Mouse (Mus musculus) Patski (cell line): ENCODE measurements at regions not wholly inside any gene's neighbourhood (a gene's known extent, or its start where the extent isn't known, plus 50 kb on each side); places are given as distances from the start of the nearest gene placed in this dataset.

Experiments
- ATAC-seq: fragments of 100-300 bp; one replicate; pipeline ENCODE4 v1.8.0; 2021
- CTCF ChIA-PET: fragments of 350-600 bp; sonication (Branson Sonifier 250); formaldehyde crosslinking; loops from one replicate; lab custom pipeline; 2022; ENCODE audit warnings: inconsistent platforms; lab: Charles Lee
- POLR2A ChIA-PET: fragments of 350-600 bp; sonication (Branson Sonifier 250); formaldehyde crosslinking; loops from one replicate; lab custom pipeline; 2022; ENCODE audit warnings: antibody characterized with exemption, inconsistent platforms; lab: Charles Lee
- DNase-seq: peaks from one replicate; pipeline ENCODE4 v3.0.0-alpha.2; 2011; ENCODE audit warnings: low read depth, low spot score
- H3K27me3 ChIP-seq: fragments of 371-371 bp; one replicate; pipeline ENCODE4 v1.5.1; 2021
- CTCF ChIP-seq: fragments of 100-300 bp; IDR thresholded peaks from one replicate; pipeline ENCODE4 v1.5.1; 2021
- in situ Hi-C: fragments of 300-500 bp; cut with MboI; formaldehyde crosslinking; loops from 3 replicates; pipeline ENCODE4 v1.11.1; 2018; ENCODE audit warnings: low pct_unique_long_range_greater_than_20kb, mixed read lengths

DNA sequence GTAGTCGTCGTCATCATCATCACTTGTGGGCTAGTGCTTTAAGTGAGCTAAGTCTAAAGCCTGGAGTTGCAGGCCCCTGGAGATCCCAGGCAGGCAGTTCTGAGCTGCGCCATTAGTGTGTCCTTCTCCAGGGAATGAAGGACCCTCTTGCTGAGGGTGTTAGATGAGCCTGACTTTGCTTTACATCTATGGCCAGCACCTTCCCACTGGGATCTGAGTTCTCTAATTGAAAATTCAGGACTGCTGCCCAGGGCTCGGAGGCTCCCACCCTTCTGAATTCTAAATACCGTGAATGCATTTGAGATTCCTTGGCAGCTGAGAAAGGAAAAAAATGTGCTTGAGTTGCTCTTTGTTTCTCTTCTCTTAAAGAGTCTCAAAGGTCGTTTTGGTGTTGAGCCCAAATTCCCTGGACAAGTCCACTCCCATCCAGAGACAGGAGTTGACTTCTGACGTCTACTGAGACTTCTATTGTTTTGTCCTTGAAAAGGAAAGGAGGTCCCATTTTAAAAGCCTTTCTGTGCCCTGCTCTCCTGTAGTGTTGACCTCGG lies 335.9 kb downstream of the 1810013L24Rik start:
- DNase-seq (no peak), ATAC-seq (no peak)
- TF ChIP-seq CTCF: no peak
- POLR2A ChIA-PET: interaction anchor here (0.7 kb wide), 1 partner anchor 164 kb away, joined by 3 read pairs; no protein-coding TSS in a partner anchor
- no peaks in the 10 kb centered on the region for H3K27me3 ChIP-seq
- CTCF ChIA-PET: no interaction called here
- in situ Hi-C loops: no loop called here

DNA sequence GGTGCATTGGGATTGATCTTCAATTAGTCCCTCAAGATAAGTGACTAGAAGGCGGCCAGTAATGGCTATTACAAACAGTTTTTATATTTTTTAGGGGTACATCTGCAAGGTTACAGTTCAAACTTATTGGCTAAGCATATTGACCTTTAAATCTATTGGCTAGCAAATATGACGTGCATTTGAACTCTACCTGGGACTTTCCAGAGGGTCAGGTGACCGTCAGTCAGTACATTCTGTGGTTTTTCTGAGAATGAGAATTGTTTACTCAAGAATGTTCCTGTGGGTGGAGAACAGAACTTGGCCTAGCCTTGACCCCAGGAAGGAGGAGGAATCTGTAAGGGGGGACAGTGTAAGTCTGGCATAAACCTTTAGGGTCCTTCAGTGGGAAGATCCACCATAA lies 346.5 kb downstream of the 1810013L24Rik start:
- ATAC-seq: no peak
- in situ Hi-C loops: no loop called here
- POLR2A ChIA-PET: no interaction called here
- no peaks in the 10 kb centered on the region for H3K27me3 ChIP-seq
- CTCF ChIA-PET: no interaction called here
- TF ChIP-seq CTCF: no peak
- no peak for DNase-seq

DNA sequence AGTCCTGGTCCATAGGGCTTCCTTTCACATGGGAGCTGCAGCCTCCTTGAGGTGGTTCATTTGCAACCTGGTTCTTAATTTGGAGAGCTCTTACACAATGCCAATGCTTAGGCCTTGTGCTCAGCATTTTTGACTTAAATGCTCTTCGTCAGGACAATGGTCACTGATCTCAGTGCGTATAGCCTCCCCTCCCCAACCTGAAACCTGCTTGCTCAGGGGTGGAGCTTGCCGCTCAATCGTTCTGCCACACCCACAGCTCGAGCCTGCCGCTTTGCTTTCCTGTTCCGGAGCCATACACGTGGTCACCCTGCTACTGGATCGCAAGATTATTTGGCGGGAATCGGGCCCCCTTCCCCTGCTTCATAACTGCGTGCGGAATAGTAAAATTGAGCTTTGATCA lies 365.9 kb downstream of the 1810013L24Rik start:
- POLR2A ChIA-PET: no interaction called here
- ATAC-seq (no peak), DNase-seq (no peak)
- no peak for TF ChIP-seq CTCF
- CTCF ChIA-PET: no interaction called here
- in situ Hi-C loops: no loop called here
- no peaks in the 10 kb centered on the region for H3K27me3 ChIP-seq

DNA sequence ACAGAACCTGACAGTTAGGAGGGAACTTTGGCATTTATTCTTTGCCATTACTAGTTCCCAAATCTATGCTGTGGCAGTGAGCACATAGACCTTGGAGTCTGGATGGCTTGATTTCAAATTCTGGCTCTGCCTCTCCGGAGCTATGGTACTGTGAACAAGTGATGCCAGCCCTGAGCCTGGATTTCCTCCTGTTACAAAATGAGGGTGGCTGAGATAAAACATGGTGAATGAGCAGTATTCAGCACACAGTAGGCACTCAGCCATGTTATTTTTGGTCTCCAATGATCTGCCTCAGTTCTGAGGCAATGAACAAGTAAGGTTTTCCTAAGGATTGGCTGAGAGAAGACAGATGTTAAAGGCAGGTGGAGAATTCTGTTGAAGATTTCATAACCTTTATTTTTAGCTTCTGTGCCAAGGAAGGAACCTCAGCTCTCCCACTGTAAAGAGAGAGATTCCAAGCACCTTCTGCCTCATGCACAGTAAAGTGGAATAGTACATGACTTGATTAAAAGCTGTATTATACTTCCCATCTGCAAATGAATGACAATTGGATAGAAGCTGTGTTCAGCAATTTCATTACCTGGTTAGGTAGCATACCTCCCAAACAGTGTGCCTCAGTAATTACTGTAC lies 369.1 kb downstream of the 1810013L24Rik start:
- no peak for DNase-seq
- in situ Hi-C loops: no loop called here
- no peak for TF ChIP-seq CTCF
- ChIA-PET CTCF (no interaction called here), POLR2A (no interaction called here)
- no peaks in the 10 kb centered on the region for H3K27me3 ChIP-seq
- no peak for ATAC-seq

DNA sequence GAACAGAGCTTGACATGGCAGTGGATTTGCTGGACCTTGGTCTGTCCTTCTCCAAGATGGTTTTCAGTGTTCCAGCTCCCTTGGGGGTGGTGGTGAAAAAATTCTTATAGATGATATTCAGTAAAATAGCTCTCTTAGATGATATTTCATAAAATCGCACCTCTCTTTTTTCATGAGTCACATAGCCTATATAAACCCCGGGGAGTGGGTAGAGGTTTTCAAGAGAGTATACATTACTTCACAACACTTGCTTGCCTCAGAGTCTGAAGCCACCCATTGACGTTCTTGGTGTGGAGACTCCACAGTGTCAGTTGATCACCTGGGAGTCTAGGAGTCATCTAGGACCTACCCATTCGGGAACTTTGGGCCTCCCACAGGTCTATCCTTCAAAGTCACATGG lies 378.7 kb downstream of the 1810013L24Rik start:
- no peaks in the 10 kb centered on the region for H3K27me3 ChIP-seq
- in situ Hi-C loops: no loop called here
- ATAC-seq: no peak
- POLR2A ChIA-PET: interaction anchor here (0.6 kb wide), 1 partner anchor 248 kb away, joined by 3 read pairs; no protein-coding TSS in a partner anchor
- no peak for DNase-seq
- TF ChIP-seq CTCF: no peak
- CTCF ChIA-PET: interaction anchor here (1.2 to 2.1 kb wide), 2 partner anchors 11 to 20 kb away, joined by 4 to 5 read pairs; no protein-coding TSS in a partner anchor

DNA sequence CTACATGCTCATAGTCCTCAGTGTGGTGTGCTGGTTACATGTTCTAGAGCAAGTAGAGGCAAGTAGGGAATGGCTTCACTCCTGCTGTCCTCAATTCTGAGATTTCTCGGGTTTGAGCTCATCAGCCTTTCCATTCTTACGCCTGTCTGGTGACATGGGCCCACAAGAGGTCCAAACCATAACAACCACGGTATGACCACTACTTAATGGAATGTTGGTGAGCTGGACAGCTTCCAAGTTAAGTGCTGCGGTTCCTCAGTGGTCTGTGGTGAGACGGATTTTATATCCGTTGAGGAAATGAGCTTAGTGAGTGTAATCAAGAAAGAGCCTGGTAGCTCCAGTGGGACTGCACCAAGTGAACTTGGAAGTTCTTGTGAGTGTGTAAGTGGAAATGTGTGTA lies 381.6 kb downstream of the 1810013L24Rik start:
- no peaks in the 10 kb centered on the region for H3K27me3 ChIP-seq
- TF ChIP-seq CTCF: peak; percentile 10
- CTCF ChIA-PET: interaction anchor here (1.1 kb wide), 1 partner anchor 10 kb away, joined by 3 read pairs; no protein-coding TSS in a partner anchor
- POLR2A ChIA-PET: no interaction called here
- ATAC-seq (peak; percentile 94), DNase-seq (peak; percentile 94)
- in situ Hi-C loops: no loop called here

DNA sequence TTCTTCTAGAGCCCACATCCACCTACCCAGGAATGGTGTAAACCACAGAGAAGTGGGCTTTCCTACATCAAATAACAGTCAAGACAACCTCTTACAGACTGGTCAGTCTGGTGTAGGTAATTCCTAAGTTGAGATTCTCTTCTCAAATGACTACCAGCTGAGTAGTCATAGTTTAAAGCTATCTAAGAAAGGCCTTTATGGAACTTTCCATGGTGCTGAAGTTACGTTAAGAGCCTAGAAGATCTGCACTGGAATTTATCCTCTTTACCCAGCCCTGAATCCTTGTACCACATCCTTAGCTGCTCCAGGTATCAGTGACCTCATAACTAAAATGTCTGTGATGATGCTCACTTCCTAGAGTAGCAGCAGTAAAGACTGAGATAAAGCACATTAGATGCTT lies 385.2 kb downstream of the 1810013L24Rik start:
- ChIA-PET POLR2A (interaction anchor here (0.5 kb wide), 1 partner anchor 543 kb away, joined by 4 read pairs; no protein-coding TSS in a partner anchor), CTCF (interaction anchor here (1.0 to 1.2 kb wide), 2 partner anchors 12 to 206 kb away, joined by 3 to 4 read pairs; no protein-coding TSS in a partner anchor)
- ATAC-seq (no peak), DNase-seq (no peak)
- no peak for TF ChIP-seq CTCF
- in situ Hi-C loops: no loop called here
- H3K27me3 ChIP-seq: no peaks in the 10 kb centered on the region

DNA sequence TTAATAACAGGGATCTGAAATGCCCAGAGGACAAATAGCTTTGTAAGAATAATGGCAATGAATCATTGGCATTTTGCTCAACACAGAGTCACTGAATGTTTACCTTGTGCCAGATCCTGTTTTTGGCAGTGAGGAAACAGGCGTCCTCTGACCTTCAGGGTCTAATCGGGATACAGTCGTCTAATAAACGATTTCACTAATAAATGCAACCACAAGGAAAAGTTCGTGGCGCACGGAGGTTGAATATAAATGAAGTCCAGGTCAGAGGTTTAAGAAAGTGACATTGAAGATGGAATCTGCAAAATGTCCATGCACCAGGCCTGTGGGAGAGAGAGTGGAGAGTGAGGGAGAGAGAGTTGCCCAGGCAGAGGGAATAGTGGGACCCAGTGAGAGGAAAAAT lies 387.5 kb downstream of the 1810013L24Rik start:
- CTCF ChIA-PET: no interaction called here
- no peak for ATAC-seq
- TF ChIP-seq CTCF: no peak
- POLR2A ChIA-PET: interaction anchor here (1.1 kb wide), 1 partner anchor 30 kb away, joined by 3 read pairs; no protein-coding TSS in a partner anchor
- no peaks in the 10 kb centered on the region for H3K27me3 ChIP-seq
- in situ Hi-C loops: no loop called here
- no peak for DNase-seq

DNA sequence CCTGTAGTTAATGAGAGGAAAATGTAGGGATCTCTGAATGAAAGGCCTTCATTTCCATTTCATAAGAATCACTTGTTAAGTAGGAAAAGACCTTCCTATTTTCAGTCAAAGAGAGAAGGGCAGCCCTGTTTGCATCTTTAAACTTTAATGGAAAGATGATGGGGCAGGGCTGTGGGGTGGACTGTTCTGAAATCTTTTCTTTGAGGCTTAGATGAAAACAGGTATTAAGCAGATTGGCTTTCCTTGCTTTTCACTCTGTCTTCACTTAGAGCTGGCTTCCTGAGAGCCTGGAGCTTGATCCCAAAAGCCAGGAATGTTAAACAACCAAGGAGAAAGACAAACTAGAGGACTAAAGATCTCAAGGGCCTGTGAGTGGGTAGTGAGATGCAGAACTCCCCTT lies 400.3 kb downstream of the 1810013L24Rik start:
- no peaks in the 10 kb centered on the region for H3K27me3 ChIP-seq
- CTCF ChIA-PET: no interaction called here
- DNase-seq: no peak
- POLR2A ChIA-PET: no interaction called here
- no peak for ATAC-seq
- TF ChIP-seq CTCF: no peak
- in situ Hi-C loops: loop anchor here (25.0 kb wide), 1 partner anchor 343 kb away; no protein-coding TSS in a partner anchor

DNA sequence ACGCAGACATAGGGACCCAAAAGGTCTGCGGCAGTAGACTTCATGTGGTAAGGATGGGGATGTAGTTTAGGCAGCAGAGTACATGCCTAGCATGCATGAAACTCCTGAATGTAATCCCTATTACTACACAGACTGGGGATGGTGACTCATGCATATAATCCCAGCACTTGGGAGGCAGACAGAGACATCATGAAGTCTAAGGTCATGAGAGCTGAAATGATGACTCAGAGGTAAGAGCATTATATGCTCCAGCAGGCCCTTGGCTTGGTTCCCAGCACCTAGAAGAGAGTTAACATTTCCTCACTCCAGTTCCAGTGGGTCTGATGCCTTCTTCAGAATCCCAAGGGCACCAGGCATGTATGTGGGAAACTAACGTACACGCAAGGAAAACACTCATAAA lies 412.2 kb downstream of the 1810013L24Rik start:
- CTCF ChIA-PET: no interaction called here

DNA sequence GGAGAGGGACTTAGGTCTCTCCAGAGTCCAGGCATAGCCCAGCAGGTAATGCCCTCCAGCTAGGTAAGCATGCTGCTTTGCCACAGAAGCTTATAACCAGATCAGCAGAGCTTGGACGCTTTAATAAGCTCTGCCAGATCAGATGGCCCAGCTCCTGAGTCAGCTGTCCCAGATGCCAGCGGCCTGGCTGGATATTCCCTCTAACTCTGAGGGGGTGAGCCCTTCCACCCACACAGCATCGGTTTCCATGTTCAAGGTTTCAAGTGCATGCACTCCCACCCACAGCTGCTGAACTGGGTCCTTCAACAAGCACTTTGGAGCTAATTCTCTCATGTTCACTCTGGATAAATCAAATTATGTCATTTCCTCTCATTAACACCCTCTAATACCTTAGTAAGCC lies 417.3 kb downstream of the 1810013L24Rik start:
- ChIA-PET CTCF (interaction anchor here (1.0 kb wide), 1 partner anchor 11 kb away, joined by 4 read pairs; no protein-coding TSS in a partner anchor), POLR2A (interaction anchor here (0.9 kb wide), 1 partner anchor 30 kb away, joined by 3 read pairs; no protein-coding TSS in a partner anchor)
- ATAC-seq (peak; percentile 79), DNase-seq (peak; percentile 80)
- no peak for TF ChIP-seq CTCF
- in situ Hi-C loops: loop anchor here (5.0 to 25.0 kb wide), 2 partner anchors 230 to 360 kb away; no protein-coding TSS in a partner anchor
- H3K27me3 ChIP-seq: no peaks in the 10 kb centered on the region

More for the DNA sequence above, 412.2 kb downstream of the 1810013L24Rik start:
- no peak for TF ChIP-seq CTCF
- in situ Hi-C loops: loop anchor here (25.0 kb wide), 1 partner anchor 355 kb away; no protein-coding TSS in a partner anchor
- no peaks in the 10 kb centered on the region for H3K27me3 ChIP-seq
- ATAC-seq (peak; percentile 95), DNase-seq (peak; percentile 92)
- POLR2A ChIA-PET: no interaction called here
